Mouse (Mus musculus): ENCODE results near the gene Slfn4. TPM values are rescaled to one million over a fixed set of nuclear protein-coding genes. Genes with fewer than 3 reads are reported as not detected.
A peak's percentile ranks its signal among the peaks of the same experiment; 100 is the strongest.
"Not testable (repeated sequence)": the region's sequence is repeated elsewhere in the genome, so short reads cannot be mapped to it uniquely, and the experiment has no call there.

Gene Slfn4
- polyA plus RNA-seq, 1 experiment from 2014 or later: 0.73 TPM

- no peak overlapping the region for H3K9ac ChIP-seq
- WGBS: 62% methylated on average over 3 of the region's 3 CpGs
- H3K27ac ChIP-seq: no peak overlapping the region
- no peaks in the 10 kb centered on the region for H3K36me3 ChIP-seq
- no peaks in the 10 kb centered on the region for H3K27me3 ChIP-seq (replicated peaks)
- no peaks in the 10 kb centered on the region for H3K4me1 ChIP-seq
- H3K4me3 ChIP-seq (replicated peaks): 0 out of 2 replicates have a peak overlapping the region, but pooled peaks have one; percentile 11
- no peak overlapping the region for H3K4me2 ChIP-seq
- ATAC-seq (ENCODE audit: insufficient read depth, low FRiP score, low read depth): no peak
- H3K9me3 ChIP-seq: no peaks in the 10 kb centered on the region
Measured at GRCm38 (mm10) chr11:83224750-83225149, 49.8 kb downstream of the Slfn4 start.

GRCm38 (mm10) chr11:83225371-83225960 is 50.5 kb downstream of the Slfn4 start:
- Histone ChIP-seq H3K36me3 (no peaks in the 10 kb centered on the region), H3K9me3 (no peaks in the 10 kb centered on the region), H3K4me2 (no peak overlapping the region), H3K27me3 (replicated peaks) (no peaks in the 10 kb centered on the region), H3K4me3 (replicated peaks) (0 out of 2 replicates have a peak overlapping the region, but pooled peaks have one; percentile 11), H3K4me1 (no peaks in the 10 kb centered on the region), H3K9ac (no peak overlapping the region), H3K27ac (no peak overlapping the region)
- no peak for ATAC-seq (ENCODE audit: insufficient read depth, low FRiP score, low read depth)
- WGBS: 84% methylated on average over 9 of the region's 9 CpGs

GRCm38 (mm10) chr11:83227926-83228723 is 53.1 kb downstream of the Slfn4 start:
- no peak overlapping the region for H3K27ac ChIP-seq
- H3K4me1 ChIP-seq: no peaks in the 10 kb centered on the region
- no peak overlapping the region for H3K4me2 ChIP-seq
- no peak overlapping the region for H3K9ac ChIP-seq
- no peaks in the 10 kb centered on the region for H3K27me3 ChIP-seq (replicated peaks)
- no peak for ATAC-seq (ENCODE audit: insufficient read depth, low FRiP score, low read depth)
- no peaks in the 10 kb centered on the region for H3K9me3 ChIP-seq
- 79% methylated on average over 7 of the region's 7 CpGs for WGBS
- H3K36me3 ChIP-seq: no peaks in the 10 kb centered on the region
- H3K4me3 ChIP-seq (replicated peaks): no peak overlapping the region

- Histone ChIP-seq H3K27ac (no peak overlapping the region), H3K4me3 (replicated peaks) (no peak overlapping the region), H3K4me2 (no peak overlapping the region), H3K4me1 (no peaks in the 10 kb centered on the region), H3K27me3 (replicated peaks) (no peaks in the 10 kb centered on the region), H3K36me3 (no peaks in the 10 kb centered on the region), H3K9me3 (no peaks in the 10 kb centered on the region), H3K9ac (no peak overlapping the region)
- WGBS: 67% methylated on average over 3 of the region's 3 CpGs
- ATAC-seq (ENCODE audit: insufficient read depth, low FRiP score, low read depth): no peak
Measured at GRCm38 (mm10) chr11:83230966-83231365, 56.0 kb downstream of the Slfn4 start.

- not testable (repeated sequence) for H3K36me3 ChIP-seq; H3K9me3 ChIP-seq; H3K27me3 ChIP-seq (replicated peaks); H3K4me1 ChIP-seq; H3K27ac ChIP-seq; H3K9ac ChIP-seq; H3K4me2 ChIP-seq; H3K4me3 ChIP-seq (replicated peaks); ATAC-seq (ENCODE audit: insufficient read depth, low FRiP score, low read depth)
- WGBS: 40% methylated on average over 5 of the region's 5 CpGs
Measured at GRCm38 (mm10) chr11:83233621-83234020, 58.6 kb downstream of the Slfn4 start.

GRCm38 (mm10) chr11:83237390-83237789 is 62.4 kb downstream of the Slfn4 start:
- H3K4me3 ChIP-seq (replicated peaks); H3K27ac ChIP-seq; H3K4me1 ChIP-seq; H3K9me3 ChIP-seq; H3K4me2 ChIP-seq; H3K36me3 ChIP-seq; H3K9ac ChIP-seq; H3K27me3 ChIP-seq (replicated peaks); ATAC-seq (ENCODE audit: insufficient read depth, low FRiP score, low read depth): not testable (repeated sequence)
- WGBS: 74% methylated on average over 9 of the region's 9 CpGs

GRCm38 (mm10) chr11:83238389-83238788 is 63.4 kb downstream of the Slfn4 start:
- Histone ChIP-seq H3K4me1 (no peaks in the 10 kb centered on the region), H3K9ac (no peak overlapping the region), H3K27ac (no peak overlapping the region), H3K36me3 (no peaks in the 10 kb centered on the region), H3K9me3 (no peaks in the 10 kb centered on the region), H3K4me3 (replicated peaks) (no peak overlapping the region), H3K4me2 (no peak overlapping the region), H3K27me3 (replicated peaks) (no peaks in the 10 kb centered on the region)
- whole genome bisulfite sequencing: 76% methylated on average over 2 of the region's 2 CpGs
- no peak for ATAC-seq (ENCODE audit: insufficient read depth, low FRiP score, low read depth)

GRCm38 (mm10) chr11:83239811-83240210 is 64.8 kb downstream of the Slfn4 start:
- Histone ChIP-seq H3K36me3 (no peaks in the 10 kb centered on the region), H3K4me1 (no peaks in the 10 kb centered on the region), H3K4me2 (no peak overlapping the region), H3K9ac (no peak overlapping the region), H3K9me3 (no peaks in the 10 kb centered on the region), H3K4me3 (replicated peaks) (no peak overlapping the region), H3K27ac (no peak overlapping the region), H3K27me3 (replicated peaks) (no peaks in the 10 kb centered on the region)
- ATAC-seq (ENCODE audit: insufficient read depth, low FRiP score, low read depth): no peak
- WGBS: 17% methylated on average over 2 of the region's 2 CpGs

Other genes with a start within 250 kb of the Slfn4 start
- 2.4 and 2.5 TPM in 2 replicates for gene Slfn5, start 223.8 kb upstream of the Slfn4 start, polyA plus RNA-seq (2015; fragmentation: Nextera tagmentation; extraction: Ambion mirVana)
- 23.8 and 26.8 TPM in 2 replicates for gene Slfn9, start 183.4 kb upstream of the Slfn4 start, polyA plus RNA-seq (2015; fragmentation: Nextera tagmentation; extraction: Ambion mirVana)
- gene Slfn8, start 154.4 kb upstream of the Slfn4 start, polyA plus RNA-seq (2015; fragmentation: Nextera tagmentation; extraction: Ambion mirVana): 0.81 and 1.0 TPM in 2 replicates
- gene Slfn2, start 110.1 kb upstream of the Slfn4 start, polyA plus RNA-seq (2015; fragmentation: Nextera tagmentation; extraction: Ambion mirVana): 8.4 and 9.2 TPM in 2 replicates
- 1.6 and 1.8 TPM in 2 replicates for gene Slfn1, start 58.3 kb upstream of the Slfn4 start, polyA plus RNA-seq (2015; fragmentation: Nextera tagmentation; extraction: Ambion mirVana)
- 0.53 and 0.88 TPM in 2 replicates for gene Slfn3, start 16.1 kb downstream of the Slfn4 start, polyA plus RNA-seq (2015; fragmentation: Nextera tagmentation; extraction: Ambion mirVana)
- gene Slfn14, start 111.5 kb downstream of the Slfn4 start, polyA plus RNA-seq (2015; fragmentation: Nextera tagmentation; extraction: Ambion mirVana): 1.1 and 2.6 TPM in 2 replicates
- gene Ap2b1, start 123.8 kb downstream of the Slfn4 start, polyA plus RNA-seq (2015; fragmentation: Nextera tagmentation; extraction: Ambion mirVana): 42.3 and 53.0 TPM in 2 replicates
- gene Pex12, start 127.4 kb downstream of the Slfn4 start, polyA plus RNA-seq (2015; fragmentation: Nextera tagmentation; extraction: Ambion mirVana): 14.0 TPM in 2 replicates
- 2.4 and 2.7 TPM in 2 replicates for gene Rasl10b, start 234.0 kb downstream of the Slfn4 start, polyA plus RNA-seq (2015; fragmentation: Nextera tagmentation; extraction: Ambion mirVana)

Data from stomach, embryonic 15.5 days (tissue).